Mouse (Mus musculus) brain, embryonic 14.5 days (tissue): Measurements from ENCODE around the gene Cdk2ap2. TPM values are rescaled to one million over a fixed set of nuclear protein-coding genes. Genes with fewer than 3 reads are reported as not detected.

Source experiments
- DNase-seq: peaks from one replicate; pipeline ENCODE4 v3.0.0-alpha.2; 2011; ENCODE audit warnings: low read depth
- CTCF ChIP-seq: fragments of 200-500 bp; IDR thresholded peaks from 2 replicates; pipeline ENCODE4 v1.5.1; 2012; ENCODE audit warnings: inconsistent platforms, mild to moderate bottlenecking, moderate library complexity, borderline replicate concordance; ENCODE audit not compliant: insufficient read depth, insufficient read length; ENCODE audit errors: extremely low read depth
- POLR2A ChIP-seq: fragments of 200-500 bp; IDR thresholded peaks from 2 replicates; pipeline ENCODE4 v1.6.1; 2012; ENCODE audit warnings: mild to moderate bottlenecking, inconsistent platforms, borderline replicate concordance; ENCODE audit not compliant: poor library complexity, insufficient read depth, insufficient read length, severe bottlenecking; ENCODE audit errors: extremely low read depth
- polyA plus RNA-seq: library from polyadenylated mRNA; depleted of rRNA; stranded (reverse); fragments of >200 nt; gene quantifications from 2 replicates; pipeline ENCODE4 v1.2.3, GENCODE M21; 2012

Gene Cdk2ap2
- polyA plus RNA-seq, 1 experiment, result 56.1 TPM

GRCm38 (mm10) chr19:4136463-4136862 is 39.5 kb downstream of the Cdk2ap2 start:
- DNase-seq, result no peak
- TF ChIP-seq POLR2A (no peak), CTCF (no peak)

- TF ChIP-seq CTCF (no peak), POLR2A (no peak)
- DNase-seq, result no peak
These were observed 40.9 kb downstream of the Cdk2ap2 start for GRCm38 (mm10) chr19:4137913-4138312.

- TF ChIP-seq POLR2A (no peak), CTCF (no peak)
- no peak for DNase-seq
These were observed 42.5 kb downstream of the Cdk2ap2 start, which contains the start of gene Gpr152 for GRCm38 (mm10) chr19:4139446-4139845. Gene Gpr152, plus strand, starts transcription at chr19:4139787.

GRCm38 (mm10) chr19:4140147-4140546 is 43.2 kb downstream of the Cdk2ap2 start:
- TF ChIP-seq POLR2A, result no peak
- TF ChIP-seq CTCF, result no peak
- DNase-seq, result no peak

- TF ChIP-seq POLR2A, result no peak
- no peak for TF ChIP-seq CTCF
- no peak for DNase-seq
These were observed 45.6 kb downstream of the Cdk2ap2 start for GRCm38 (mm10) chr19:4142416-4143173.

- no peak for TF ChIP-seq POLR2A
- TF ChIP-seq CTCF, result no peak
- no peak for DNase-seq
These were observed 46.8 kb downstream of the Cdk2ap2 start, which contains the start of gene Cabp4 for GRCm38 (mm10) chr19:4143759-4144268. Gene Cabp4, minus strand, starts transcription at chr19:4144033.

GRCm38 (mm10) chr19:4144550-4145498 is 47.8 kb downstream of the Cdk2ap2 start:
- TF ChIP-seq POLR2A, result no peak
- TF ChIP-seq CTCF, result no peak
- no peak for DNase-seq

GRCm38 (mm10) chr19:4145936-4146335 is 49.0 kb downstream of the Cdk2ap2 start:
- TF ChIP-seq CTCF, result no peak
- TF ChIP-seq POLR2A, result no peak
- no peak for DNase-seq

GRCm38 (mm10) chr19:4146366-4147021 is 49.5 kb downstream of the Cdk2ap2 start:
- no peak for DNase-seq
- TF ChIP-seq CTCF, result no peak
- TF ChIP-seq POLR2A, result no peak

- TF ChIP-seq POLR2A (no peak), CTCF (no peak)
- no peak for DNase-seq
These were observed 50.0 kb downstream of the Cdk2ap2 start for GRCm38 (mm10) chr19:4147022-4147405.
